Mouse (Mus musculus) thymus, adult 2 months (tissue): ENCODE measurements around the gene Frat1. TPM values are rescaled to one million over a fixed set of nuclear protein-coding genes. Genes with fewer than 3 reads are reported as not detected.
"Not testable (repeated sequence)": the region's sequence is repeated elsewhere in the genome, so short reads cannot be mapped to it uniquely, and the experiment has no call there.

Experiments
- DNase-seq: peaks from one replicate; pipeline ENCODE4 v3.0.0; 2021
- H3K27ac ChIP-seq: fragments of 200-500 bp; 2 replicates; pipeline ENCODE4 v1.5.1; 2012; ENCODE audit warnings: low read length, control low read depth; ENCODE audit not compliant: control insufficient read depth, insufficient read depth
- H3K27me3 ChIP-seq: fragments of 200-500 bp; 2 replicates; pipeline ENCODE4 v1.6.1; 2012; ENCODE audit warnings: mild to moderate bottlenecking, low read length, moderate library complexity, mixed read lengths; ENCODE audit not compliant: control insufficient read depth, insufficient read depth
- H3K36me3 ChIP-seq: fragments of 200-500 bp; 2 replicates; pipeline ENCODE4 v1.6.1; 2012; ENCODE audit warnings: mild to moderate bottlenecking, low read length, moderate library complexity; ENCODE audit not compliant: control insufficient read depth, insufficient read depth
- H3K4me1 ChIP-seq: fragments of 200-500 bp; replicated peaks from 2 replicates; pipeline ENCODE4 v1.6.1; 2012; ENCODE audit warnings: low read length; ENCODE audit not compliant: control insufficient read depth, insufficient read depth
- H3K4me3 ChIP-seq: fragments of 200-500 bp; 2 replicates; pipeline ENCODE4 v1.5.1; 2012; ENCODE audit warnings: mild to moderate bottlenecking, low read length, control low read depth, moderate library complexity; ENCODE audit not compliant: control insufficient read depth, insufficient read depth
- CTCF ChIP-seq: fragments of 200-500 bp; IDR thresholded peaks from 2 replicates; pipeline ENCODE4 v1.5.1; 2012; ENCODE audit warnings: mild to moderate bottlenecking, control low read depth, low read length, moderate library complexity, borderline replicate concordance; ENCODE audit not compliant: control insufficient read depth, poor library complexity, insufficient read depth; ENCODE audit errors: extremely low read depth
- POLR2A ChIP-seq: fragments of 200-500 bp; IDR thresholded peaks from 2 replicates; pipeline ENCODE4 v1.6.1; 2012; ENCODE audit warnings: mild to moderate bottlenecking, low read length, control low read depth, moderate library complexity; ENCODE audit not compliant: control insufficient read depth, poor library complexity, insufficient read depth; ENCODE audit errors: extremely low read depth
- WGBS: fragments of 180-500 bp; shearing (Covaris S2); methylation state at CpG from one replicate; pipeline ENCODE4 v1.1.7; 2018; 5-methylcytosine and 5-hydroxymethylcytosine counted together
- polyA plus RNA-seq: library from polyadenylated mRNA; depleted of rRNA; stranded (reverse); fragments of >200 nt; gene quantifications from 2 replicates; pipeline ENCODE4 v1.2.3, GENCODE M21; 2012

Gene Frat1
- polyA plus RNA-seq, 1 experiment, result 15.4 TPM

DNA sequence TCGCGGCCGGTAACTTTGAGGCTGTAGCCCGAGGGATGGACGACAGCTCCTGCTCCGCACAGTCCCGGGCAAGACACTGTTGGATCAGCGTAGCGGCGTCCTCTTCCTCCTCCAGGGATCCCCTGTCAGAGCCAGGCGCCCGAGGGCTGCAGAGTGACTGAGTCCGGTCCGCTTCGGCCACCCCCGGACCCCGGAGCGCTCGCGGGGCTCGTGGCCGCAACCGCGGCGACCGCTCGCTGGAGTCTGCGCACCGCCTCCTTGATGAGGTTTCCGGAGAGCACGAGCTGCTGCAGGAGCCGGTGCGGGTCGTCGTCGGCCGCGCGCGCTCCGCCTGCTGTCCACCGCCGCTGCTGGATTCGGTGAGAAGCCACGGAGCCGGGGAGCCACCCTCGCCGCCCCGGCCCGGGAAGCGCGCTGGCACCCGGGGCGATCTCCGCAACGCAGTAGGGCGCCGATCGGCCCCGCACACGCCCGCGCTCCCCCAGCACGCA lies 17.4 kb downstream of the Frat1 start:
- under 1% methylated on average over 64 of the region's 64 CpGs for WGBS
- H3K4me3 ChIP-seq, result peak overlapping the region; percentile 75
- peaks cover 12% of the 10 kb centered on the region for H3K4me1 ChIP-seq
- TF ChIP-seq CTCF (no peak), POLR2A (no peak)
- peak; percentile 39 for DNase-seq
- H3K36me3 ChIP-seq, result no peaks in the 10 kb centered on the region
- no peaks in the 10 kb centered on the region for H3K27me3 ChIP-seq
- no peak overlapping the region for H3K27ac ChIP-seq

- Histone ChIP-seq H3K4me1 (peaks cover 12% of the 10 kb centered on the region), H3K4me3 (peak overlapping the region; percentile 75), H3K27ac (peak overlapping the region; percentile 35)
- not testable (repeated sequence) for H3K36me3 ChIP-seq, H3K27me3 ChIP-seq, DNase-seq
- under 1% methylated on average over 46 of the region's 53 CpGs for WGBS
Measured at GRCm38 (mm10) chr19:41847614-41847991, 17.8 kb downstream of the Frat1 start.

DNA sequence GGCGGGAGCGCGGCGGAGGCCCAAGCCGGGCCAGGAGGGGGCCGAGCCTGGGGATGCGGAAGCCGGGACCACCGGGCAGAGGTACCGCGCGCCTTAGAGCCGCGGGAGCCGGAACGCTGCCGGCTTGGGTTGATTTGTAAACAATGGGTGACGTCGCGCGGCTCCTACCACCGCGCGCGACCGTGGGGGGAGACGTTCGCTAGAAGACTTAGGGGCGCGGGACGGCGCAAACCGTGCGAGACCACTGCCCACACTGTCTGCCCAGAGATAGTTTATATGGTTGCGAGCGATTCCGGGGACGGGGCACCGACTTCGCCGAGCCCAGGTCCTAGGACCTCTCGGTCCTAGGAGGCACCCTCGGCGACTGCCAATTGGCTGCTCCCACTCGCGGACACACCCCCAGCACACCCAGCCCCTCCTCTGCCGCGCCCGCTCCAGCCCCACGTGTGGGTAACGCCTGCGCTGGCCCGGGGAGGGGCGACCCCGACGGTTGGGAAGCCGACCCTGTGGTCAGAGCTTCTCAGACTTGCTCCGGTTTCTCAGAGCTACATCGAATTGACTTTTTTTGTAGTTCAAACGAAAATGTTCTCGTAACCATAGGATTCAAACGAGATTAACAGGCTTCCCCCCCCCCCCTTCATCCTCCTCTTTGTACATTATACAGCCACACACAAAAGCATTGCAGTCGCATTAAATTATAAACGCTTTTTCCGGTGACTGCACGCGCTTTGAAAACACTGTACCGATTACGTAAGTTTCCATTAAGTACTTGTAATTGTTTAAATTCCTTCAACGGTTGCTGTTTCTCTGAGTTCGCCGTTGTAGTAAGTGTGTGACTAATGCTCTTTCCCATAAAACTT lies 18.5 kb downstream of the Frat1 start, which contains the start of gene Frat2:
Frat2 (minus strand) TSS at position 141 of the 860 bp plus-strand sequence.
- Histone ChIP-seq H3K4me1 (peaks cover 12% of the 10 kb centered on the region), H3K36me3 (no peaks in the 10 kb centered on the region), H3K27ac (peak within 1 kb of the TSS; percentile 55), H3K4me3 (peak within 1 kb of the TSS; percentile 75), H3K27me3 (no peaks in the 10 kb centered on the region)
- peak; percentile 39; the same call in 1 of the 2 replicates for TF ChIP-seq CTCF
- peak; percentile 73; the same call in 1 of the 2 replicates for TF ChIP-seq POLR2A
- WGBS, result under 1% methylated on average over 72 of the region's 72 CpGs
- peak; percentile 90 for DNase-seq

DNA sequence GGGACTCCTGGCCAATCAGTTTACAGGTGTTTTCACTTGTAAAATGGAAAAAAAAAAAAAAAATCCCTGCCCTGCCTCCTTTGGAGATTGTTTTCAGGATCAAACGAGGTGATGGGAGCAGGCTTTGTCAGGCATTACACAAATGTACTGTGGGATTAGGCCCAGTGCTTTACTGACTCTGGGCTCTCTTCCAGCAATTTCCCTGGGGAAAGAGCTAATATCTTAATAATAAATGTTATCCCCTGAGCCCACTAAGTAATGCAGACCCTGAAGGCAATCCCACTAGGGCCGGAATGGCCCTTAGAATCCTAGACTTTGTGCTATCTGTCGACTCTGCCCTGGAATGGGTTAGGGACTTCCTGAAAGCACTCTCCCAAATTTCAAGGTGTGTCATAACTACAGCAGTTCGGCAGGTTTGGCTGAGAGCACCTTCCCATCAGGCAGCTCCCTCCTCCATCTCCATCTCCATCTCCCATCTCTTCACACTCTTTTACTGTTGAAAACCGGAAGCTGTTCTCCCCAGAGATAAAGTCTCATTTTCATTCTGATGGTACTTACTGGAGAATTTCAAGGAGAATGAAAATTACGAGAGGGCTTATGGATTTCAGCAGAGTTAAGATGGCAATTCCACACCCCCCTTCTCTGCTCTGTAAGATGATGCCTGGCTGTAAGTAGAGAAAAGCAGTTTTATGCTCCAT lies 20.4 kb downstream of the Frat1 start:
- H3K4me1 ChIP-seq, result peaks cover 9% of the 10 kb centered on the region
- H3K27ac ChIP-seq, result no peak overlapping the region
- no peaks in the 10 kb centered on the region for H3K27me3 ChIP-seq
- no peak overlapping the region for H3K4me3 ChIP-seq
- 85% methylated on average over 6 of the region's 6 CpGs for WGBS
- TF ChIP-seq POLR2A (no peak), CTCF (no peak)
- DNase-seq, result no peak
- no peaks in the 10 kb centered on the region for H3K36me3 ChIP-seq

DNA sequence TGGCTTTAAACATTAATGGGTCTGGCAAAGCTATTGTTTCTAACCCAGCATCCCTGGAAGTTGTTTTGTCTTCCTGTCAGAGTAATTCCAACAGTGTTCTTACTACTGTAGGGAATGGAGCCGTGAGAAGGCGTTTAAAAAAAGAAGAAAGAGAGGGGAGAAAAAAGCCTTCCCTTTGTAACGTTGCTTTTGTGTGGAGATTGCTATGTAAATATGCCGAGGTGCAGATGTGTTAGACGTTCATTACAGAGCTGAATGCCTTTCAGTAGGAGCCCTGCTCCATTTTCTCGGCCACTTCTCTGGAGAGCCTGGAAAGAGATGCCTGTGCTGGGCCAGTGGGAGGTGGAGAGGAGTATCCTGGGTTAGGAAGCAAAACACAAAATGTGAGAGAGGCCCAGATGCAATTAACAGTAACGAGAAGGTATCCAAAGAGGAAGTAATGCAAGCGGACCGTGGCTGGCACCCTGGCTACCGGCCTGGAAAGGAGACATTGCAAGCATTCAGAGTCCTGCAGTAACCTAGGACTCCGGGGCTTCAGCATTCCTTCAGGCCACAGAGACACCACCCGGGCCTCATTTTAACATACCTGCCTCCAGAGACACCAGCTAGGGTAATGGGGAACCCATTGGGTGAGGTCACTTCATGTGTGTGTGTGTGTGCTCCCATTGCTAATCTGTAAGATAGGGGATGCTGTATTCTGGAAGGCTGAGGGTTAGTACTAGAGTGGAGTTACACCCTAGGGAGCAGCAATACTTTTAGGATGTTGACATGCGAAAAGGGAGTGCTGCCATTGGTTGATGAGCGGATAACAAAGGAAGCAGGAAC lies 21.2 kb downstream of the Frat1 start:
- no peak overlapping the region for H3K4me3 ChIP-seq
- peaks cover 8% of the 10 kb centered on the region for H3K4me1 ChIP-seq
- 44% methylated on average over 14 of the region's 14 CpGs for WGBS
- H3K36me3 ChIP-seq, result no peaks in the 10 kb centered on the region
- no peak for DNase-seq
- no peak overlapping the region for H3K27ac ChIP-seq
- H3K27me3 ChIP-seq, result no peaks in the 10 kb centered on the region
- TF ChIP-seq POLR2A (no peak), CTCF (no peak)

DNA sequence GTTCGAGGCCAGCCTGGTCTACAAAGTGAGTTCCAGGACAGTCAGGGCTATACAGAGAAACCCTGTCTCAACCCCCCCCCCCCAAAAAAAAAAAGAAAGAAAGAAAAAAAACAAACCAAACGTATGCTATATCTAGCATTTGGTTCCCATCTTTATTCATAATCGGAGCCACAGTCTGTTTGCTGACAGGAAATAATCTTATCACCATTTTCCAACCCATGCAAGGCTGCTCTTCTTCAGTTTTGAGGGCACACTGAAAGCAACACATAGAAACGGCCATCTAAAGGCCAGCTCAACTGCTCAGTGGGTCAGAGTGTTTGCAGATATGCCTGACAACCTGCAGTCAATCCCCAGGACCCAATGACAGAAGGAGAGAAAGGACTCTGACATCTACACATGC lies 22.7 kb downstream of the Frat1 start:
- TF ChIP-seq CTCF, result no peak
- no peak for TF ChIP-seq POLR2A
- no peaks in the 10 kb centered on the region for H3K36me3 ChIP-seq
- WGBS, result 94% methylated on average over 4 of the region's 4 CpGs
- H3K4me3 ChIP-seq, result no peak overlapping the region
- H3K27me3 ChIP-seq, result no peaks in the 10 kb centered on the region
- H3K27ac ChIP-seq, result no peak overlapping the region
- DNase-seq, result no peak
- no peaks in the 10 kb centered on the region for H3K4me1 ChIP-seq
